Mouse (Mus musculus) 3134 (cell line): ENCODE data around the gene Hoxc10.
A peak's percentile ranks its signal among the peaks of the same experiment; 100 is the strongest.

Experiments
- DNase-seq: peaks from one replicate; pipeline ENCODE4 v3.0.0-alpha.2; 2011; ENCODE audit warnings: low spot score; ENCODE audit not compliant: insufficient read length; ENCODE audit errors: extremely low read depth

Gene Hoxc10

DNA sequence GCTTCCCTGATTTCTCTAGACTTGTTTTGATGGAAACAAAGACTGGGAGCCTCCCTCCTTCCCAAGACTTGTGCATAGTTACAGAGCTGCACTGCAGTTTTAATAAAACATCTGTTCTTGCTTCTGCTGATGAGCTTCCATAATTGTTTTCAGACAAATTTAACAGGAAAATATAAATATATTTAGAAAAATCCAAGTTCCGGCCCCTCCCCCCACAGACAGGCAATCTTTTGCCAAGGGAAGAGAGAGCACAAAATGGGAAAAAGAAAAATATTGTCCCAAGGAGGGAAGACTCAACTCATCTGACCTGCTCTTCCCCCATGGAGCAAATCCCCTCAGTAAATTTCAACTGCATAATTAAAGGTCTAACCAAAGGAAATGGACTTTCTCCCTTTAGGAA lies 39.7 kb downstream of the Hoxc10 start:
- DNase-seq, result no peak

DNA sequence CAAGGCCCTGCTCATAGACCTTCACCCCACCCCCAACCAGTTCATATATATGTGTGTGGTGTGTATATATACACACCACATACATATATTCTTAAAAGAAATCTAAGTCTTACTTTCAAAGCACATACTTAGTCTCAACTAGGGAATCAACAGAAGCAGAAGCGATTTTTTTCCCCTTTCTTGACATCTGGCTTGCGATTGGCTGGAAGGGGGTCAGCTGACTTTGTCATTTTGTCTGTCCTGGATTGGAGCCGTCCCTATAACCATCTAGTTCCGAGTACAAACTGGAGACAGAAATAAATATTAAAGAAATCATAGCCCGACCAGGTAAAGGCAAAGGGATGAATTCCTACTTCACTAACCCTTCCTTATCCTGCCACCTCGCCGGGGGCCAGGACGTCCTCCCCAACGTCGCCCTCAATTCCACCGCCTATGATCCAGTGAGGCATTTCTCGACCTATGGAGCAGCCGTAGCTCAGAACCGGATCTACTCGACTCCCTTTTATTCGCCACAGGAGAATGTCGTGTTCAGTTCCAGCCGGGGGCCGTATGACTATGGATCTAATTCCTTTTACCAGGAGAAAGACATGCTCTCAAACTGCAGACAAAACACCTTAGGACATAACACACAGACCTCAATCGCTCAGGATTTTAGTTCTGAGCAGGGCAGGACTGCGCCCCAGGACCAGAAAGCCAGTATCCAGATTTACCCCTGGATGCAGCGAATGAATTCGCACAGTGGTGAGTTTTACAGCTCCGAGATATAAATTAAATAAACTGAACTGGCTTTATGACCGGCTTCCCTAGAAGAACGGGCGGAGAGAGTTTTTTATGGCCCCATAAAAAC lies 42.9 kb downstream of the Hoxc10 start:
- DNase-seq, result no peak

DNA sequence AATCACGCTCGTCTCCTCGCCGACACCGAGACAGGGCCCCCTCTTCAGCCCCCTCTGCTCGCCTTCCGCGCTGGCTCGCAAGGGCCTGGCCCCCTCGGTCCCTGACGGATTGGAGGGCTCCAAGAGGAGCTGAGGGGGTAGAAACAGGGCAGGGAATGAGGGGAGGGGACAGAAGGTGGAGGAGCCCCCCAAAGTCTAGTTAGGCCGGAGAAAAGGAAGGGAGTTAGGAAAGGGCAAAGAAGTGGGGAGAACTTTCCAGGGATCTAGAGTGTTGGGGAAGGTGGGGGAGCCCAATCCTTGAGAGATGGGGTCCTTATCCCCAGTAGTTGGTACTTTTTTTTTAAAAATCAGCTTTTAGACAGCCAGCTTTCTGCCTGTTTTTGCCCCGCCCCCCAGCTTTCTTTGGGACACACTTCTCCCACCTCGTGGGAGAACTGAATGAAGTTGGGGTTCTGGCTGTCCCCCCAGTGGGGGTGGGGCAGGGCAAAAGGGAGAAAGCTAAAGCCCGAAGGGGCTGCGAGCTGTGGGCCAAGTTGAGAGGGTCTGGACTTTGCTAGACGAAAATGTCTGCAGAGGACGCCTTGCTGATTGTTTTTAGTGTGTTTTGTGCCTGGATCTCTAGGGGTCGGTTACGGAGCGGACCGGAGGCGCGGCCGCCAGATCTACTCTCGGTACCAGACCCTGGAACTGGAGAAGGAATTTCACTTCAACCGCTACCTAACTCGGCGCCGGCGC lies 43.7 kb downstream of the Hoxc10 start:
- DNase-seq, result no peak

DNA sequence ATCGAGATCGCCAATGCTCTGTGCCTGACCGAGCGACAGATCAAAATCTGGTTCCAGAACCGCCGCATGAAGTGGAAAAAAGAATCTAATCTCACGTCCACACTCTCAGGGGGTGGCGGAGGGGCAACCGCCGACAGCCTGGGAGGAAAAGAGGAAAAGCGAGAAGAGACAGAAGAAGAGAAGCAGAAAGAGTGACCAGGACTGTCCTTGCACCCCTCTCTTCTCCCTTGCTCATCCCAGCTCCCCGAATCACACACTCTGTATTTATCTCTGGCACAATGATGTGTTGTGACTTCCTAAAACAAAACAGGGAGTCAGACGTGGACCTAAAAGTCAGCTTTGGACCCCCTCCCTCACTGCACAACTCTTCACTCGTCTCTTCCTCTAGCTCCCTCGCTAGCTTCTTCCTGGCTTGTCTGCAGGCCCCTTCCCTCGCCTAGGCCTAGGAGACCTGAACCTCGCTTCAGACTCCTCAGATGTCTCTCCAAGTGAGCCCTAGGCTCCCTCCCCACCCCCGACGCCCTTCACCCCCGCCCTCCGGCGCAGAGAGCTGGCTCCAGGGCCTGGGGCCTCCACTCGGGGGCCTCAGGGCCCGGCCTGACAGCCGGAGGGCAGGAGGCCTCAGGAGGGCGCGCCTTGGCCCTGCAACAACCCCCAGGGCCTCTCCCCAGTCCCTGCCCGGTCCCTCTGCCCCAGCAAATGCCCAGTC lies 44.4 kb downstream of the Hoxc10 start:
- no peak for DNase-seq

DNA sequence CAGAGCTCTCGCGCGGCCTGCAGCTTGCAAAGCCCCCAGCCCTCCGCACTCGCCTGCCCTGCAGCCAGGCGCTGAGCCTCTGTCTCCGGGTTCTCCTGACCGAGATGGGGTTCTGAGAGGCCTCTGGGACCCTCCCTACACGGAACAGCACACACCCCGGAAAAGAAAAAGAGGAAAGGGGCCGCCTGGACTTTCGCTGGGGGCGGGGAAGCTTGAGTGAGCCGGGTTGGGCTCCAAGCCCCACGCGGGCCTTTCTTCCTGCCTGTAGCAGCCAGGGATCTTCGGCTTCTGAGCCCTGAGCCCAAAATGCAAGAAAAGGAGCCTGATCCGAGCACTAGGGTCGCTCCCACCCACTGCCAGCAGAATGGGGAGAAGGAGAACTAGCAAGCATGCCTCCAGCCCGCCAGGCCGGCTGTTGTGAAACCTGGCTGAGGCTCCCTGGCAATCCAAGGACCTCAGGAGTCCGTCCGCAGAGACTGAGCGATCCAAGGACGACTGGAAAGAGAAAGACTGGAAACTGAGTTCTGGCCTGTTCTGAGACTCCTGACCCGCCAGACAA lies 45.4 kb downstream of the Hoxc10 start:
- DNase-seq, result no peak

DNA sequence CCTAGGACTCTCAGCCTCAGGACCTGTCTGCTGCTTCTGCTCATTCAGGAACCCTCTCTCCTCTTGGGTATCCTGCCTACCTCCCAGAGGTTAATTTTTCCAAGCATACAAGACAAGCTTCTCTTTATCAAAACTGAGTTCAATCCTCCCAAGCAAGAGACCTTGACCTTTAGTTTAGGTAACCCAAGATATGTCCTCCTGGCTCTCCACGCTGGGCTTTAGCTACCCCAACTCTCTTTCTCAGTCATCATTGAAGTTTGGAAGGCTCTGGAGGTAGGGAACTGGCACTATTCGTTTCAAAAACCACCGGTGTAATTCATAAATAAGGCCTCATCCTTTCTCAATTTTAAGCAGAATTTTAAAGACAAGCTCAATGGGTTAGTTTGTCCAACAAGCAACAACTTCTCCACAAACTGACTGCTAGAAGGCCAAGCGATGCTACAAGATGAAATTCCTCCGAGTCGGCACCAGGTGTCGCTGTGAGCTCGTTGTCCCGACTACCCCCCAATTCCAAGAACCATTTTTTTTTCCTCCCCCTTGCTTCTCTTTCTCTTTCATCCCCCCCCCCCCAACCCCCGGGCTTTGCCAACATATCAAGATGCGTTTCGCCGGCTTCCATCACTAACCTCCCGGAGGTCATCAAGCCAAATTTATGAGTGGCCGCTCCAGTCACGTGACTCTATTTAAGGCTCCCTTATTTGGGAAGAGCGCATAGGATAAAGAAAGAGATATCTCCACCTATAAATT lies 46.8 kb downstream of the Hoxc10 start:
- no peak for DNase-seq

DNA sequence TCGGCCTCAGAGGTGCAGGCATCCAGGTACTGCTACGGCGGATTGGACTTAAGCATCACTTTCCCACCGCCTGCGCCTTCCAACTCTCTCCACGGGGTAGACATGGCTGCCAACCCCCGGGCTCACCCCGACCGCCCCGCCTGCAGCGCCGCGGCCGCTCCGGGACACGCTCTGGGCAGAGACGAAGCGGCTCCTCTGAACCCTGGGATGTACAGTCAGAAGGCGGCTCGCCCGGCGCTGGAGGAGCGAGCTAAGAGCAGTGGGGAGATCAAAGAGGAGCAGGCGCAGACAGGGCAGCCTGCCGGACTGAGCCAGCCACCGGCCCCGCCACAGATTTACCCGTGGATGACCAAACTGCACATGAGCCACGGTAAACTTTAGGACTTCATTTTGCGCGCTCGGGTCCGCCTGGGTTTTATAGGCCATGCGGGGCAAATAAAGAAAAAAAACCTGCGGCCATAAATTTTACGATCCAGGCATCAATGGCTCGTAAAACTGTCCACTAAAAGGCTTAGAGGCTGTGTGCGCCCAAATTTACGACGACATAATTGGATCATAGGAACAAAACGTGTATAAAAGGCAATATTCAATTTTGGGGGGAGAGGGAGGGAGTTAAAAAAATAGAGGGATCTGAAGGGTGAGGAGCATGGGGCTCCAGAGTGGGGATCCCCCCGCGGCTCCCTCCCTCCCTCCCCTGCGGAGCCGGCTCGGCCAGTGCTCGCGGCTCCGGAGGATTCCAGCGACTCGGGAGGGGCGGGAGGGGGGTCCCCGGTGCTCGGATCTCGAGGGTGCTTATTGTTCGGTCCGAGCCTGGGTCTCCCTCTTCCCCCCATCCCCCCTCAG lies 47.8 kb downstream of the Hoxc10 start:
- peak; percentile 43 for DNase-seq

DNA sequence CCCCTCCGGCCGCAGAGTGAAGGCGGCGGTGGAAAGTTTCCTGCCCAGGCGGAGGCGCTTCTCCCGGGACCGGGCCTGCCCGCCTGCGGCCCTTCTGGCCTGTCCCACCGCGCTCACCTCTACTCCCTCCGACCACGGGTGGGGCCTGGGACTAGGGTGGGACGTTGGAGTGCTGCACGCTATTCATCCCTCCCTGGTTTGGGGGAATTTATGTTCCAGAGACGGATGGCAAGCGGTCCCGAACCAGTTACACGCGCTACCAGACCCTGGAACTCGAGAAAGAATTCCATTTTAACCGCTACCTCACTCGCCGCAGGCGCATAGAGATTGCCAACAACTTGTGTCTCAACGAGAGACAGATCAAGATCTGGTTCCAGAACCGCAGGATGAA lies 48.4 kb downstream of the Hoxc10 start:
- DNase-seq, result no peak

DNA sequence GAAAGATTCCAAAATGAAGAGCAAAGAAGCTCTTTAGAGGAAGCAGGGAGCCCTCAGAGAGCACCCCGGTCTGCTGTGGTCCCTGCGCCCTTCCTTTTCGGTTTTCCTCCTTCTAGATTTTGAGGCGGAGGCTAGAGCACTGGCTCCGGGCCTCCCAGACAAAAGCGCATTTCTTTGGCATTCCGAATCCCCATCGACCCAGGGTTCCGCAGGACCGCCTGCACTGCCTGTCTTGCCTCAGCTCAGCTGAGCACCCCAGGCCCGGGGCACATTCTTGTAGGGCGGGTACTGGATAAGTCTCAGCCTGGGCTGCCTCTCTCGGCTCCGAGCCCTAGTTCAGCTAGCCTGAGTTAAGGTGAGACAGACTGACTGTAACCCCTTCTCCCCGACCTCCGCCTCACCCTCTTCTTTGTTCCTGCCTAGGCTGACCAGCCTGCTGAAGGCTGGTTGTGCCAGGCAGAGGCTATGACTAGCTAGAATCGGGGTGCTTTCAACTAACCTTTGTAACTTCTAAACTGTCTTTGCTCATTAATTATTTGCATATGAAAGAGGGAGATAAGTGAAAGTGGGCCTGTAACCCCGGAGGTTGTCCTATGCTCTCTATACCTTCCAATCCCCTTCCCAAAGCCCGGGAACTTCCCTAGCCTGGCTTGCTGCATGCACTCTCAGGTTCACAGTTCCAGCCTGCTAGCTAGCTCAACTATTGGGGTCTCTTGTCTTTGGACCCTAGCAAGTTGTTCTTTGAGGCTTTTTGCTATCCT lies 49.0 kb downstream of the Hoxc10 start:
- no peak for DNase-seq

DNA sequence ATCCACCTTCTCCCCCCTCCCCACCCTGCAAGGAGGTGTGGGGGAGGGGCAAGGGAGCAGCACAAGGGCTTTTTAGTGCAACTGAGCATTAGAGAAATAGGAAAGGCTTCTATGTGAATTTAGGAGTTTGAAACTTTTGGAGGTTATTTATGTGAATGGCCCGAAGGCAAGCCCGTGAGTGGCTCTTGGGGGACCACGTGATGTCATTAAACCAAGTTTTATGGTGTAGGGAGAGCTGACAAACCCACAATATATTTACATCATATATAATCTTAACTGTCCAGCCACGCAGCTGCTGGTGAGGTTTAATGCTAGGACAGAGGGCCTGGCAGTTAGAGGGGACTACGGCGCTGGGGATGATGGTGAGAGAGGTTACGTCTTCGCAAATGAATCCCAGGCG lies 52.0 kb downstream of the Hoxc10 start, which contains the start of gene Hoxc4:
Hoxc4 (plus strand) TSS at position 299 of the 400 bp plus-strand sequence.
- DNase-seq, result no peak

DNA sequence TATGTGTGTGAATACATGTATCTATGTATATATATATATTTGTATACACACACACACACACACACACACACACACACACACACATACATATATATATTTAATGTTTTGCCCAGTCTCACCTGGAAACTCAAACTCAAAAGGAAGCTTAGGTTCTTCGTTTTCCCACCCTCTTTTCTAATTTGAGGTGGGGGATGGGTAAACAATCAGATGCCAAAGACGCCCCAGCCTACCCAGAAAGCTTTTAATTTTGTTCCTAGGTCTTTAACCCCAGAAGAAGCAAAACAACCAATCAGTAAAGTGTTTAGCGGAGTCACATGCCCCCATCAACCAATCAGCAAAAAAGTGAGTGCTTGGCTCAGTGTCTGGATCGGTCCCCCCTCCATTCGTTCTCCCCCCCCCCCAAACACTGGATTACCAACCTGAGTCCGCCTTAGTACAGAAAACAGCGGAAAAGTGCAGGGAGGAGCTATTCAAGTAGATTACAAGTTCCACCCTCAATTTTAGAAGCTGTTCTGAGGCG lies 54.4 kb downstream of the Hoxc10 start:
- no peak for DNase-seq
